Mouse (Mus musculus): ENCODE measurements around the gene Tsga10.

The Tsga10 gene

GRCm38 (mm10) chr1:37864511-37865400, 1.5 kb downstream of the Tsga10 start:
- DNase-seq (ENCODE audit: low spot score) = peak; percentile 99

- no peak for DNase-seq (ENCODE audit: low spot score)
Measured at GRCm38 (mm10) chr1:37850696-37851095, 15.5 kb downstream of the Tsga10 start.

GRCm38 (mm10) chr1:37846878-37847277, 19.4 kb downstream of the Tsga10 start:
- DNase-seq (ENCODE audit: low spot score) = no peak

- no peak for DNase-seq (ENCODE audit: low spot score)
Measured at GRCm38 (mm10) chr1:37831681-37832080, 34.5 kb downstream of the Tsga10 start.

GRCm38 (mm10) chr1:37802291-37802690, 63.9 kb downstream of the Tsga10 start:
- peak; percentile 17 for DNase-seq (ENCODE audit: low spot score)

- no peak for DNase-seq (ENCODE audit: low spot score)
Measured at GRCm38 (mm10) chr1:37800298-37800697, 65.9 kb downstream of the Tsga10 start.

- DNase-seq (ENCODE audit: low spot score) = no peak
Measured at GRCm38 (mm10) chr1:37799505-37799904, 66.7 kb downstream of the Tsga10 start.

GRCm38 (mm10) chr1:37759407-37759806, 106.8 kb downstream of the Tsga10 start:
- DNase-seq (ENCODE audit: low spot score) = no peak

GRCm38 (mm10) chr1:37744650-37745259, 121.5 kb downstream of the Tsga10 start:
- DNase-seq (ENCODE audit: low spot score) = no peak

- no peak for DNase-seq (ENCODE audit: low spot score)
Measured at GRCm38 (mm10) chr1:37742602-37743270, 123.5 kb downstream of the Tsga10 start.

- no peak for DNase-seq (ENCODE audit: low spot score)
Measured at GRCm38 (mm10) chr1:37742126-37742525, 124.1 kb downstream of the Tsga10 start.

- no peak for DNase-seq (ENCODE audit: low spot score)
Measured at GRCm38 (mm10) chr1:37740161-37740802, 125.9 kb downstream of the Tsga10 start.

- DNase-seq (ENCODE audit: low spot score) = no peak
Measured at GRCm38 (mm10) chr1:37738895-37739294, 127.3 kb downstream of the Tsga10 start.

- no peak for DNase-seq (ENCODE audit: low spot score)
Measured at GRCm38 (mm10) chr1:37737045-37737444, 129.2 kb downstream of the Tsga10 start.

GRCm38 (mm10) chr1:37735932-37736331, 130.3 kb downstream of the Tsga10 start:
- DNase-seq (ENCODE audit: low spot score) = no peak

GRCm38 (mm10) chr1:37734841-37735240, 131.4 kb downstream of the Tsga10 start:
- no peak for DNase-seq (ENCODE audit: low spot score)

GRCm38 (mm10) chr1:37729353-37729752, 136.9 kb downstream of the Tsga10 start:
- DNase-seq (ENCODE audit: low spot score) = no peak

- DNase-seq (ENCODE audit: low spot score) = no peak
Measured at GRCm38 (mm10) chr1:37728053-37728452, 138.2 kb downstream of the Tsga10 start.

- no peak for DNase-seq (ENCODE audit: low spot score)
Measured at GRCm38 (mm10) chr1:37727186-37727585, 139.0 kb downstream of the Tsga10 start.

GRCm38 (mm10) chr1:37726426-37726825, 139.8 kb downstream of the Tsga10 start:
- no peak for DNase-seq (ENCODE audit: low spot score)

GRCm38 (mm10) chr1:37725880-37726279, 140.3 kb downstream of the Tsga10 start:
- DNase-seq (ENCODE audit: low spot score) = no peak

- DNase-seq (ENCODE audit: low spot score) = no peak
Measured at GRCm38 (mm10) chr1:37721092-37721491, 145.1 kb downstream of the Tsga10 start.
